ENCODE assay signal across 12 mouse cellular contexts in genomic region chr4:118331777-118332176, GRCm38 (mm10). TPM values are rescaled to one million over a fixed set of nuclear protein-coding genes. Genes with fewer than 3 reads are reported as not detected.
DNase-seq lines count a peak whose midpoint lies in the region; ATAC-seq lines count a peak whose summit lies in the region.
"Had no signal": no experiment of that assay in that cellular context is flagged by ENCODE, and none has a peak within 500 bp of the region (broad histone marks: within the 10 kb centered on the region; RNA-seq: fewer than 3 reads in every experiment).

No protein-coding gene starts in this region.

- H3K36me3 ChIP-seq in kidney, embryonic 15.5 days: no peaks in the 10 kb centered on the region
- H3K36me3 ChIP-seq in heart, embryonic 11.5 days (ENCODE audit: control insufficient read depth, insufficient read depth, low read length): no peaks in the 10 kb centered on the region

- WGBS in kidney, embryonic 15.5 days: 38% methylated on average over 4 of the region's 4 CpGs
- WGBS in heart, embryonic 11.5 days (ENCODE audit: insufficient replicate concordance): 65% methylated on average over 4 of the region's 4 CpGs

- H3K4me2 ChIP-seq in kidney, embryonic 15.5 days: no peak overlapping the region
- no peak overlapping the region for H3K4me2 ChIP-seq in heart, embryonic 11.5 days

- DNase-seq in 416B (ENCODE audit: low read depth) (peak; percentile 69), NIH3T3 (ENCODE audit: low read depth) (peak; percentile 21)
- peak; percentile 47 for DNase-seq in lung, postnatal 14 days
- no peak for DNase-seq in cerebellum, postnatal 10 days
- no peak for DNase-seq in natural killer cell, adult 2 months (ENCODE audit: low spot score in 2 of 2)
- DNase-seq: cerebellum, adult 9-10 months; right cerebral cortex, postnatal 4 days; thymus, adult 2 months had no signal

- H3K9me3 ChIP-seq in kidney, embryonic 15.5 days (replicated peaks): no peaks in the 10 kb centered on the region
- no peaks in the 10 kb centered on the region for H3K9me3 ChIP-seq in heart, embryonic 11.5 days (replicated peaks; ENCODE audit: control insufficient read depth, low read length)

- no peaks in the 10 kb centered on the region for H3K27me3 ChIP-seq in kidney, embryonic 15.5 days
- H3K27me3 ChIP-seq in heart, embryonic 11.5 days (ENCODE audit: control insufficient read depth, insufficient read depth, low read length): no peaks in the 10 kb centered on the region

- peaks cover 6% of the 10 kb centered on the region; the same call in 1 of the 2 replicates for H3K4me1 ChIP-seq in kidney, embryonic 15.5 days
- no peaks in the 10 kb centered on the region for H3K4me1 ChIP-seq in heart, embryonic 11.5 days (ENCODE audit: control insufficient read depth, insufficient read depth, low read length)

- H3K4me3 ChIP-seq in kidney, embryonic 15.5 days (replicated peaks): no peak overlapping the region
- H3K4me3 ChIP-seq in heart, embryonic 11.5 days (ENCODE audit: low read depth, low read length): no peak overlapping the region
- H3K4me3 ChIP-seq: layer of hippocampus, adult 2 months had no signal

- H3K9ac ChIP-seq in kidney, embryonic 15.5 days: no peak overlapping the region
- H3K9ac ChIP-seq in heart, embryonic 11.5 days (ENCODE audit: low read depth, low read length): no peak overlapping the region

- 0 out of 2 replicates have a peak overlapping the region, but pooled peaks have one; percentile 15 for H3K27ac ChIP-seq in kidney, embryonic 15.5 days
- no peak overlapping the region for H3K27ac ChIP-seq in heart, embryonic 11.5 days (ENCODE audit: low read depth, low read length)
- H3K27ac ChIP-seq: layer of hippocampus, adult 2 months had no signal

- no peak for ATAC-seq in kidney, embryonic 15.5 days (replicated peaks; ENCODE audit: low FRiP score)
- no peak for ATAC-seq in heart, embryonic 11.5 days (replicated peaks; ENCODE audit: insufficient number of reproducible peaks, low FRiP score, low TSS enrichment)
- ATAC-seq: activated CD4-positive, CD25-positive, alpha-beta regulatory T cell, adult 4 months had no signal

RNA-seq across cellular contexts. Expression of gene Ptprf, which starts 40.6 kb away (rescaled TPM):
- 64.2 and 64.4 TPM in 2 replicates for polyA plus RNA-seq in kidney, embryonic 15.5 days (2015; fragmentation: Nextera tagmentation; extraction: Ambion mirVana)
- 24.5 and 26.9 TPM in 2 replicates for polyA plus RNA-seq in heart, embryonic 11.5 days (2014; fragmentation: Nextera tagmentation; extraction: Ambion mirVana)

Comparison
In these comparisons a context has a peak if more than half of its experiments do, and no peak if none do; other contexts are left out.
1. DNase-seq: peak in 416B (single experiment), NIH3T3 (single experiment) and lung, postnatal 14 days (single experiment); none in cerebellum, postnatal 10 days (0 of 2) and natural killer cell, adult 2 months (0 of 2).